Mouse (Mus musculus) brain, embryonic 14.5 days (tissue): ENCODE measurements around the gene Ttc8.

Experiments used
- CTCF ChIP-seq: fragments of 200-500 bp; IDR thresholded peaks from 2 replicates; pipeline ENCODE4 v1.5.1; 2012; ENCODE audit warnings: inconsistent platforms, mild to moderate bottlenecking, moderate library complexity, borderline replicate concordance; ENCODE audit not compliant: insufficient read depth, insufficient read length; ENCODE audit errors: extremely low read depth
- POLR2A ChIP-seq: fragments of 200-500 bp; IDR thresholded peaks from 2 replicates; pipeline ENCODE4 v1.6.1; 2012; ENCODE audit warnings: mild to moderate bottlenecking, inconsistent platforms, borderline replicate concordance; ENCODE audit not compliant: poor library complexity, insufficient read depth, insufficient read length, severe bottlenecking; ENCODE audit errors: extremely low read depth

- TF ChIP-seq POLR2A (no peak), CTCF (no peak)
These were observed 108.3 kb downstream of the Ttc8 start for GRCm38 (mm10) chr12:99028665-99029064.
